Mouse (Mus musculus): ENCODE results near the gene Itgax.
"Not testable (repeated sequence)": the region's sequence is repeated elsewhere in the genome, so short reads cannot be mapped to it uniquely, and the experiment has no call there.

Gene Itgax

GRCm38 (mm10) chr7:128158688-128159354 is 29.5 kb downstream of the Itgax start:
- not testable (repeated sequence) for DNase-seq (ENCODE audit: low spot score in 2 of 2)

- peak in 1 of 2 experiments; percentile 2 for DNase-seq (ENCODE audit: low spot score in 2 of 2)
Measured at GRCm38 (mm10) chr7:128164001-128164400, 34.7 kb downstream of the Itgax start.

- DNase-seq (ENCODE audit: low spot score in 2 of 2): peak in 1 of 2 experiments; percentile 6
Measured at GRCm38 (mm10) chr7:128166391-128166790, 37.0 kb downstream of the Itgax start.

GRCm38 (mm10) chr7:128169996-128170395 is 40.6 kb downstream of the Itgax start:
- peak in 1 of 2 experiments; percentile 3 for DNase-seq (ENCODE audit: low spot score in 2 of 2)

- DNase-seq (ENCODE audit: low spot score in 2 of 2): peak in 1 of 2 experiments; percentile 6
Measured at GRCm38 (mm10) chr7:128178385-128178784, 49.0 kb downstream of the Itgax start.

GRCm38 (mm10) chr7:128180126-128180525 is 50.8 kb downstream of the Itgax start:
- DNase-seq (ENCODE audit: low spot score in 2 of 2): peak in 1 of 2 experiments; percentile 54

GRCm38 (mm10) chr7:128180546-128180945 is 51.2 kb downstream of the Itgax start:
- peak in 1 of 2 experiments; percentile 15 for DNase-seq (ENCODE audit: low spot score in 2 of 2)

GRCm38 (mm10) chr7:128181691-128182090 is 52.3 kb downstream of the Itgax start:
- DNase-seq (ENCODE audit: low spot score in 2 of 2): peak in 1 of 2 experiments; percentile 40
